Mouse (Mus musculus) ZHBTc4 (cell line): ENCODE results near the gene Eif4b.

Experiments used
- DNase-seq: peaks from one replicate; pipeline ENCODE4 v3.0.0-alpha.2; 2011; ENCODE audit warnings: low read depth, low spot score

The Eif4b gene

DNA sequence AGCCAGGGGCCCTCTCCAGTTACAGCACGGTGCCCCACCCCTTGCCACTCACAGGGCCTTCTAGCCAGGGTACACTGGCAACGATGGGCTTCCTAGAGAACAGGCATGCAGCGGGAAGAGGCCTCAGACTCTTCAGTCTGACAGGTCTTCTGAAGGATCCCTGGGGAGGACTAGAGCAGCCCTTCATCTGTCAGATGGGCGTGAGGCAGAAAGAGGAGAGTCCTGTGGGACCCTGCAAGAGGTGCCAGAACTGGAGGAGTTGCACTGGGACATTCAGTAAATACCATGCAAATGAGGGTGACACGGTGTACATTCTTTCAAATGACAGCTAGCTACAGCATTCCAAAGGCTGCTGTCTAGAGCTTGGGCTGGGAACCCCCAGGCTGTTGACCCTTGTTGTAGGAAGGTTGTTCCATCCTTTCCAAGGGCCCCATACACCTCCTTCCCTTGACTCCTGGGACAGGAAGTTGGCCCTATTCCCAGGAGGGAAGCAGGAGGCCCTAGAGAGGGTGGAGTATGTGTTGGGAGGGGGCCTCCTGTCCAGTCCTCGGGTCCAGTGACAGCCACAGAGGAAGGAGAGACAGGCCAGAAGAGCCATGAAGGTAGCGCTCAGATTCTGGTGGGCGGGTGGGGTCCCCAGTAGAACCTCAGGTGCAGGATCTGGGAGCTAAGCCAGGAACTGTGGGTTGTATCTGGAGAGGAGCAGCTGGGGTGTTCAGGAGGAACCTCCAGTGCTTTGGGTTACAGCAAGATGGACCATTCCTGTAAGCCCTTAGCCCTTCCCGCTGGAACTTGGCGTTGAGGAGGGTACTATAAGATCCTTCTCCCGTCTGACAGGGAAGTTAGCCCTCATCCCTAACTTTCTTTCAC, 28.3 kb downstream of the Eif4b start:
- no peak for DNase-seq

DNA sequence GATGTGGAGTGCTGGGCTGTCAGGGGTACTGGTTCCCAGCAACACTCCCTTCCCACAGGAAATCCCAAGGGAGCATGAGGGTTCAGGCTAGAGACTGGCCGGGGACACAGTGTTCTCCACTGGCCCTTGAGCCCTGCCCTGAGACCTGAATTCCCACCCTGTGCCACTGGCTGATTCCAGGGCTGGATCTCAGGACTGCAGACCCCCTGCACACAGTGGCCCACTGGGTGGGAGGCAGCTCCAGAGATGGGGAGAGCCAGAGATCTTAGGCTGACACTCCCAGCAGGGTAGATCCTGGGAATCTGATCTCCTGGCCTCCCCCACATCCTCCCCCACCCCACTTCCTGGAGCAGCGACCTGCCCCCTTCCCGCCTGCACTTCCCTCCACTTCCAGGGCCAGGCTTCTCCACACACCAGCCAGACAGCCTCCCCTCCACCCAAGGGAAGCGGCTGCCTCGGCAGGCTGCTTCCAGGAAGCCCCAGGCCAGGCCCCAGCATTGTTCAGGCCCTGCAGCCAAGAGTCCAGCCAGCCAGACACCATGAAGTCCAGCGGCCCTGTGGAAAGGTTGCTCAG, 29.1 kb downstream of the Eif4b start:
- DNase-seq, result no peak

DNA sequence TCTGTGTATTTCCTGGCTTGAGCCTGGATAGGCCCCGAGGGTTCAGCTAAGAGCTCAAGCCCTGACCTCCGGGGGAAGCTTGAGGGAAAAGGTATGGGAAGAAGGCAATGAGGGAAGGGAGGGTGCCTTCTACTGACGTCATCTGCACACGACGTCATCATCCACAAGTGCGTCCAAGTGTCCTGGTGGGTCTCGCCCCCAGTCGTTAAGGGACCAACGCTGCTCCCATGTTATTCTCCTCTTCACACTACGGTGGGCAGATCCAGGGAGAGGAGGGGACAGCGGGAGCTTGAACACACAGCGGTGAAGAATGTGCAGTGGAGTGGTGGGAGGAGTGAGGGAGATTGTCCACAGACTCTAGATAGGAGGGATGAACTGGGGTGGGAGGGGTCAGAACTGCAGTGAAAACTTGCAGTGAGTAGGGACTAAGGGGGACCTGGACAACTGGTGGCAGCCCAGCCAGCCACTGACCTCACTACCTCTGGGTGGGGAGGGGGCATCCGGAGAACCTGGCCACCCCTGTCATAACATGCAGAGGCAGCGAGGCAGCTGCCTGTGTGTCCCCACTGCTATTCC, 29.9 kb downstream of the Eif4b start:
- DNase-seq, result peak; percentile 46

DNA sequence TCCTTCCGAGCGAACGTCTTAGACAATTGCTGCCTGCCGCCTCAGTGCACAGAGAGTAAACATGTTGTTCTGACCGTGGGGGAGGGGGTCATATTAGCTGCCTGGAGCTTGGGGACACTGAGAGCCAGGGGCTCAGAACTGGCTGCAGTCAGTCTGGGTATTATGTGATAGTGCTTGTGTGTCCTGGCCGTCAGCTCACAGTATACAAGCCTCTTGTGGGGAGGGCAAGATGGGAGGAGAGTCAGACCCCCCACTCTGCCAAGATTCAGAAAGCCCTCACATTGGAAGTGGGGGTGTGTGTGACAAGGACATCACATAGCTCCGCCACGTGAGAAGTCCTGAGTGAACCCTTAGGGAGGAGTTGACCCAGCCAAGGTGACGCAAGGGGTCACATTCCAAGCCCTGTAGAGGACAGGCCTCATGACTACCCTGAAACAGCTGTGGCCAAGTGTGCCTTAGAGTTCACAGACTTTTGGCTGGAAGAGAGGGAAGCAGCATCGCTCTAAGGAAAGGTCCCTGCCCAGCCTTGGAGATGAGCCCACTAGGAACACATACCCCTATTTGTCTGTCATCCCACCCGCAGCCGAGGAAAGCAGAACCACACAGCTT, 30.5 kb downstream of the Eif4b start:
- peak; percentile 66 for DNase-seq

DNA sequence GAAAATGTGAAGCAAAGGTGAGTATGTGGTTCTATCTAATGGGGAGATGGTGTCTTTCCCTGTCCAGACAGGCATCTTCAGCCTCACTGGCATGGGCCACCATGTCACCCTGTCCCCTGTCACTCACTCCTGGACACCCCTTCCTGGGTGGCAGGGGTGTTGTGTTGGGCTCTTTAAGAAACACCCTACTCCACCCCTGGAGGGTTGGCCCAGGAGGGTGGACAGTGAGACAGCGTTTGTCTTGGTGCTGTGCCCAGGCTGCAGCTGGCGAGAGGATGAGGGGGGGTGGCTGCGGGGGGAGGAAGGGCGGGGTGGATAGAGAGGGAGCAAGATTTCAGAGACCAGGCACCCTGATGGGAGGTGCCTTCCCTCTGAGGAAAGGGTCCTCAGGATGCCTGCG, 31.8 kb downstream of the Eif4b start:
- DNase-seq, result no peak

DNA sequence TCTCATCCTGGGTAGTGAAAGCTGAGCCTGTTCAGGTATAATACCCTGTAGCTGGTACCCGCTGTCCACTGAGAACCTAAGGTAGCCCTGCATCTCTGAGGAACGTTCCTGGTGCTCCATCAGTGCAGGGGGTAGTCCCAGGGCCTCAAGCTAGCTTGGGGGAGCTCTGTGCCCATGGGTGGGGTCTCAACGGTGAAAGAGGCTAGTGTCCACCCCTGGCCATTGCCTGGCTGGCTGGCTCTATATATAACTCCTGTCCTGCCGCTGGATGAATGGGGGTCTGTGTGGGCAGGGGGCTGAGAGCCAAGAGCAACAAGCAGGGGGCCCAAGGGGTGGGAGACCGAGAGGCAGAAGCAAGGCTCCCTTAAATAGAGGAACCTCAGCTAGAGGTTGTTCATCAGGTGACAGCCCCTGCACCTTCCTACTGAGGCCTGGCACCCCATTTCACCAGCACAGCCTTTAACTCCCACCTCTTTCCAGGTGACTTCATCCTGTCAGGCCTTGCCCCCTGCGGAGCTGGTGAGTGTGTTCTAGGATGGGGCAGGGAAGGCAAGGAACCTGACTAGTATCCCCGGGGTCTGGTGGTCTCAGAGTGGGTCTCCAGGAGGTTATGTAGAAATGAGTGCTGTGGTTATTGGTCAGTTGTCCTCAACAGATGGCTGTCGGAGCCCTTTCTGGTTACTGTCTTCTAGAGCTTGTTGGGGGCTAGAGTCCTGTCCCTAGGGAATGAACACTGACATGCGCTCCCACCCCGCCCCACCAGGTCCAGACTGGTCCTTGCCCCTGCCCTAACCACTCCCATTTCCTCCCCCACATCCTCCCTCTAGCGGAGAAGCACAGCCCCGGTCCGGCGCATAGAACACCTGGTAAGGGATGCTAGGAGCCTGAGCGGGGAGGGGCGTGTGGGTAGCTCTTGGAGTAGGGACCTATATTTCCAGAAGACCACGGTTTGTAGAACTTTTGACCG, 32.5 kb downstream of the Eif4b start:
- peak; percentile 61 for DNase-seq

DNA sequence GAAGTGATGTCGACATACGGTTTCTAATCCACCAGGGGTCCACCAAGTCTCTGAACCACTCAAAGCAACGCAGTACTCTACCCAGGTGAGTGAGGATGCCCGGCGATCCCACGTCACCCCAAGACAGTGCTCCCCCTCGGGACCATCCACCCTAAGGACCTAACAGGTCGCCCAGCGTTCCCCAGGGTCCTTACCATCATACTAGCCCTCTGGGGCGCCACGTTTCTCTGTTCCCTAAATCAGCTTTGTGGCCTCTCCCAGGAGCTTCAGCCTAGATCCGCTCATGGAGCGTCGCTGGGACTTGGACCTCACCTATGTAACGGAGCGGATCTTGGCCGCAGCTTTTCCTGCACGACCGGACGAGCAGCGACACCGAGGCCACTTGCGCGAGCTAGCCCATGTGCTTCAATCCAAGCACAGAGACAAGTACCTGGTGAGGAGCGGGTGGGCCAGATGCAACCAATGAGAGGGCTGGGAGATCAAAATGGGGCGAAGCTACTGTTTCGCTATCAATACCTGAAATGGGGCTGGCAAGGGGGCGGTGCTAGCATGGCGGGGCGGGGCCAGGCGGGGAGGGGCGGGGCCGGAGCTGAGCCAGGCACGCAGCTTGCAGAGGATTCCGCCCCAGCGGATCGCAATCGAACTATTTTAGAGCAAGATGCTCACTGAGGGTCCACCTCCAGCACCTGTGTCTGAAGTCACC, 33.3 kb downstream of the Eif4b start:
- peak; percentile 73 for DNase-seq

DNA sequence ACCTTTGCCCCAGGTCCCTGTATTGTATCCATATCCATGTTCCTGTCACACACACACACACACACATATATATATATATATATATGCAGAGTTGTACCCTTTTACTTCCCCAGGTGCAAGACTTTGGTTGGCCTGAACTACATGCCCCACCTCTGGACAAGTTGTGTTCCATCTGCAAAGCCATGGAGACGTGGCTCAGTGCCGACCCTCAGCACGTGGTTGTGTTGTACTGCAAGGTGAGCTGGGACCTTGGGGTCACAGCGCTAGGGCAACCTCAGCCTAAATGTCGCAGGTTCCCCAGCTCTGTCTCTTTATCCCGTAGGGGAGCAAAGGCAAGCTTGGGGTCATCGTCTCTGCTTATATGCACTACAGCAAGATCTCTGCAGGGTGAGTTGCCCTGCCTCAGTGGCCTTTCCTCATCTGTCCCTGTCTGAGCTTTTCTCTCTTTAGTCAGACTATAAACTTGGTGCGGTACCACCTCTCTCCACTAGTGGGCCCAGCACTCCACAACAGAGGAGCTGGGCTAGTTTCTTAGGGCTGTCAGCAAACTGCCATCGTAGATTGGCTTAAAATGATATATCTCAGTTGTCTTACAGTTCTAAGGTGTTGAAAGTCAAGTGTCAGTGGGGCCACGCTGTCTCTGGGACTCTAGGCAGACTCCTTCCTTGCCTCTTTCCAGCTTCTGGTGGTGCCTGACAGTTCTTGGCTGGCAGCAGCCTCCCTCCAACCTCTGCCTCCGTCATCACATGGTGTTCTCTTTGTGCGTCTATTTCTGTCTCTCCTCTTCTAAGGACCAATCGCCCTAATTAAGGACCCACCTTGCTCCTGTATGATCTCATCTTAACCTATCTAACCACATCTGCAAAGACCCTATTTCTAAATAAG, 34.4 kb downstream of the Eif4b start:
- peak; percentile 86 for DNase-seq

DNA sequence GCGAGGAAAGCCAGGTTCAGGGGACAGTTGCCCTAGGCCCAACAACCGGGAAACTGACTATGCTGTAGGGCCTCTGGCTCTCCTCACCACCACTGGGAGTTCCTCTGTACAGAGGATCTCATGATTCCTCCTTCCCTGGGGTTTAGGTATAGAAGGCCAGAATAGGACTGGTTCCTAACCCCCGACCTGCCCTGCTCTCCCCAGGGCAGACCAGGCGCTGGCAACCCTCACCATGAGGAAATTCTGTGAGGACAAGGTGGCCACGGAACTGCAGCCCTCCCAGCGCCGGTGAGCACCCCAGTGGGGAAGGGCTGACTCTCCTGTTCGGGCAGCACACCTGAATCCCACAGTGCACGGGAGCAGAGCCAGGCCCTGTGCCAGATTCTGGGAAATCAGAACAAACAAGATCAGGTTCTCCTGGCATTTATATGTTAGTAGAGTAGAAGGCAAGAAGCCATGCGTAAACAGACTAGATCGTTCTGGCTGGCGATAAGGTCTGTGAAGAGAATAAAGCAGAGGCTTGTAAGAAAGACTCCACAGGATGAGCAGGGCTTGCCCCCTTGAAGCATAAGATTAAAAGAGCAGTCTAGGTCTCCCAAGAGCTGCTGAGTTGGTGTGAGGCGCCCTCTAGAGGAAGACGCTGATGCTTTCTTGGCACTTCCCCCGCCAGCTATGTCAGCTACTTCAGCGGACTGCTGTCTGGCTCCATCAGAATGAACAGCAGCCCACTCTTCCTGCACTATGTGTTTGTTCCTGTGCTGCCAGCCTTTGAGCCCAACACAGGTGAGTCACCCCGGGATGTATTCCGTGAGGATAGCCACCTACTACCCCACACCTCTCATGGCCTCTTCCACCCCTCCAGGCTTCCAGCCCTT, 35.3 kb downstream of the Eif4b start:
- DNase-seq, result peak; percentile 89

DNA sequence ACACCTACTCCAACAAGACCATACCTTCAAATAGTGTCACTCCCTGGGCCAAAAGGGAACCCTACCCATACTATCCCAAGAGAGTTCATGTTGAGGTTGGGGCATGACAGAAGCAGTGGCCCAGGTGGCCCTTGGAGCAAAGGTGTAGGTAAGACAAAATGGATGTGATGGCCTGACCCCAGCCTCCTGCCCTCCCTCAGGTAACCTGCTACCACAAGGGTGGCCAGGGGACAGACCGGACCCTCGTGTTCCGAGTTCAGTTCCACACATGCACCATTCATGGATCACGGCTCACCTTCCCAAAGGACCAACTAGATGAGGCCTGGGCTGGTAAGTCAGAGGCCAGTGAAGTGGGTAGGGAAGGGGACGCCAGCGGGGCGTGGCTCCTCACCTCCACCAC, 36.7 kb downstream of the Eif4b start:
- no peak for DNase-seq

DNA sequence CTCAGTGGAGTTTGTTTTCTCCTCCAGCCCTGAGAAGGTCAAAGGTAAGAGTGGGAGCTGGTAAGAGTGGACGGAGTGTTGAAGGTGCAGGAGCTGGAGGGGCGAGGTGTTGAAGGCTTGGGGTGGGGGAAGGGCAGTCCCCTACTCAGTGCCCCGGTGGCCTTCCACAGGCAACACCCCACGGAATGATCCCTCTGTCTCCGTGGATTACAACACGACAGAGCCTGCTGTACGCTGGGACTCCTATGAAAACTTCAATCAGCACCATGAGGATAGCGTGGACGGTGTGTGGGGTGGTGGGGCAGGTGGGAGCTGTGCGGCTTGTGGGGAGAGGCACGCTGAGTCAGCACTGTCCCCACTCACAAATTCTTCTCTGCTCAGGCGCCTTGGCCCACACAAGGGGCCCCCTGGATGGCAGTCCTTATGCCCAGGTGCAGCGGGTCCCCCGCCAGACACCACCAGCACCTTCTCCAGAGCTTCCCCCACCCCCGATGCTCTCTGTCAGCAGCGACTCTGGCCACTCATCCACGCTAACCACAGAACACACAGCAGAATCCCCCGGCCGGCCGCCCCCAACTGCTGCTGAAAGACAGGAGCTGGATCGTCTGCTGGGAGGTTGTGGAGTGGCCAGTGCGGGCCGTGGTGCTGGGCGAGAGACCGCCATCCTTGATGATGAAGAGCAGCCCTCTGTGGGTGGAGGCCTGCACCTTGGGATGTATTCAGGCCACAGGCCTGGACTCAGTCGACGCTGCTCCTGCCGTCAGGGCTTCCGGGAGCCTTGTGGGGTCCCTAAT, 37.3 kb downstream of the Eif4b start:
- no peak for DNase-seq

DNA sequence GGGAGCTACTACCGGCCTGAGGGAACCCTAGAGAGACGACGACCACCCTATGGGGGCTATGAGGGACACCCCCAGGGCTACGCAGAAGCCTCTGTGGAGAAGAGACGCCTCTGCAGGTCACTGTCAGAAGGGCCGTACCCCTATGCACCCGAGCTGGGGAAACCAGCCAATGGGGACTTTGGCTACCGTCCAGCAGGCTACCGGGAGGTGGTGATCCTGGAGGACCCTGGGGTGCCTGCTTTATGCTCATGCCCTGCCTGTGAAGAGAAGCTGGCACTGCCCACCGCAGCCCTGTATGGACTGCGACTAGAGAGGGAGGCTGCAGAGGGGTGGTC, 37.9 kb downstream of the Eif4b start:
- no peak for DNase-seq

DNA sequence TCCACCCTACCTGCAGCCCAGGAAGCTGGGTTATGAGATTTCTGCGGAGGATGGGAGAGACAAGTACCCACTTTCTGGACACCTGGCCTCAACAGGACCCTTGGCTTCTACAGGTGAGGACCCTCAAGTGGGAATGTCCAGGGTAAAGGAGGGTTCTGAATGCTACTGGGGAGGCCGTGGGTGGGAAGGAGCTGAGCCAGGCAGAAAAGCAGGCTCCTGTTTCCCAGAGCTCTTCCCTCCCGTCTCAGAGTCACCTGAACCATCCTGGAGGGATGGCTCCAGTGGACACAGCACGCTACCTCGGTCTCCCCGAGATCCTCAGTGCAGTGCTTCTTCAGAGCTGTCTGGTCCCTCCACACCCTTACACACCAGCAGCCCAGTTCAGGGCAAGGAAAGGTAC, 38.6 kb downstream of the Eif4b start:
- DNase-seq, result no peak

DNA sequence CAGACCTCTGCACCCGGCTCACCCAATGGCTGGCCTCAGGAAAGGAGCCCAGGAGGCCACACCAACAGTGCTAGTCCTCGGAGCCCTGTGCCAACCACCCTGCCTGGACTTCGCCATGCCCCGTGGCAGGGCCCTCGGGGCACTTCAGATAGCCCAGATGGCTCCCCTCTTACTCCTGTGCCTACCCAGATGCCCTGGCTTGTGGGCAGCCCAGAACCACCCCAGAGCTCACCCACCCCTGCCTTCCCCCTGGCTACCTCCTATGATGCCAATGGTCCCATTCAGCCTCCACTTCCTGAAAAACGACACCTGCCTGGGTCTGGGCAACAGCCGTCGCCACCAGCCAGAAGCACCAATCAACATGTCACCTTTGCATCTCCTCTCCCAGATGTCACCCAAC, 39.3 kb downstream of the Eif4b start:
- no peak for DNase-seq

DNA sequence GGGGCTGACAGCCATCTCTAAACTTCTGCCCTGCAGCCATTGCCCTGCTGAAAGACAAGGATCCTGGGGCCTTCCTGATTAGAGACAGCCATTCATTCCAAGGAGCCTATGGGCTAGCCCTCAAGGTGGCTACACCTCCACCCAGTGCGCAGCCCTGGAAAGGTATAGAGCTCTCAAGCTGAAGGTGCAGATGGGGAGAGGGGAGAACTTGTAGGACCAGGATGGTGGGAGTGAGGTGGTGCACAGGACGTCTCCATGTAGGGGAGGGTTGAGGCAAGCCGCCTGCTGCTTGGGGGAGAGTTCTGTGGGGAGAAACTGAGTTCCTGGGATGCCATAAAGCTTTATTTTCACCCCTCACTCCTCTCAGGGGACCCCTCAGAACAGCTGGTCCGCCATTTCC, 40.1 kb downstream of the Eif4b start:
- DNase-seq, result no peak

DNA sequence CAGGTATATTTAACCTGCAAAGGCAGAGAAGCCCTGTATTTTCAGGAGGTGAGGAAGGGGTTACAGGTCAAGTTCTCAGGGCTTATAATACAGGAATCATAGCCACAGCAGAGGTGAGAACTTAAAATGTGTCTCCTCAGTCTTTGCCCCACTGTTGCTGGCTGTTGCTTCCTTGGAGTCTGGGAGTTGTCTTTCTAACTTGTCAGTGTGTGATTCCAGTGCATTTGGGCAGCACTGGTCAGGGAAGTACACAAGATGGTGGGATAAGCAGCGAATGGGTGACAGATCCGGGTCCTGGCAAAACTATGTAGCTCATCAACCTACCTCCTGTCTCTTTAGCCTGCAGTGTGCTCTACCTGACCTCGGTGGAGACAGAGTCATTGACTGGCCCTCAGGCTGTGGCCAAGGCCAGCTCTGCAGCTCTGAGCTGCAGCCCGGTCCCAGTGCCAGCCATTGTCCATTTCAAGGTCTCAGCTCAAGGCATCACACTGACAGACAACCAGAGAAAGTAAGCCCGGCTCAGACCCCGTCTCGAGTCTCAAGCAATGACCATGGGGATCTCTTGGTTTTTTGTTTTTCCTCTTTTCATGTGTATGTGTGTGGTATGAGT, 41.2 kb downstream of the Eif4b start:
- no peak for DNase-seq

DNA sequence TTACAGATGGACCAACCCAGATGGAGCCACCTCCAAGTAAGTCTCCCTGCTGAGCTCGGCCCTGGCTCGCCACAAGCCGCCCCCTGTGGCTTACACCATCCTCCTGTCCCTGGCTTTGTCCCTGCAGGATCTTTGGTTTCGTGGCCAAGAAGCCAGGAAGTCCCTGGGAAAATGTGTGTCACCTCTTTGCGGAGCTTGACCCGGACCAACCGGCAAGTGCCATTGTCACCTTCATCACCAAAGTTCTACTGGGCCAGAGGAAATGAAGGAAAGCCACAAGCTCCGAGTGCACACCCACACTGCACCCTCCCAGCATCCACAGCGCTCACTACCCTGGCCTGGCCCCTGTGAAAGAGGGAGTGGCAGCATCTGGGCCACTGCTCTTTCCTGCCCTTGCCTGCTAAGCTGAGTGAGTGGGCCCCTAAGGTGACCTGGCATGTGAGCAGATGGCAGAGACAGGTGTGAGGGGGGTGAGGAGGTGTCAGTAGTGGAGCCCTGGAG, 42.2 kb downstream of the Eif4b start:
- DNase-seq, result no peak
